ENCODE assay signal across 8 mouse cellular contexts in genomic region chr3:95588604-95589086, GRCm38 (mm10). TPM values are rescaled to one million over a fixed set of nuclear protein-coding genes. Genes with fewer than 3 reads are reported as not detected.
A peak's percentile ranks its signal among the peaks of the same experiment; 100 is the strongest.
DNase-seq lines count a peak whose midpoint lies in the region; ATAC-seq lines count a peak whose summit lies in the region.

Gene Golph3l, plus strand, starts transcription at chr3:95588934.

- H3K9me3 ChIP-seq in hindbrain, embryonic 14.5 days (ENCODE audit: control insufficient read depth, low read length): no peaks in the 10 kb centered on the region

- H3K4me3 ChIP-seq in hindbrain, embryonic 14.5 days (replicated peaks; ENCODE audit: low read length): peak within 1 kb of the TSS; percentile 63

- peak within 1 kb of the TSS; percentile 62 for H3K27ac ChIP-seq in hindbrain, embryonic 14.5 days

- H3K4me2 ChIP-seq in hindbrain, embryonic 14.5 days (replicated peaks): peak within 1 kb of the TSS; percentile 88

- WGBS in hindbrain, embryonic 14.5 days: under 1% methylated on average over 12 of the region's 12 CpGs

- no peaks in the 10 kb centered on the region for H3K27me3 ChIP-seq in hindbrain, embryonic 14.5 days (ENCODE audit: control insufficient read depth, insufficient read depth, low read length)

- peak; percentile 99 for DNase-seq in R1 (ENCODE audit: low read depth, low spot score)
- peak; percentile 93 to 94 for DNase-seq in cerebellum, postnatal 25 days
- DNase-seq in frontal cortex, postnatal 25 days (ENCODE audit: low spot score in 2 of 2): peak; percentile 85 to 93
- peak; percentile 98 for DNase-seq in hindbrain, embryonic 14.5 days (ENCODE audit: low spot score)
- peak; percentile 94 for DNase-seq in layer of hippocampus, postnatal 36 days
- peak; percentile 99 for DNase-seq in lung, postnatal 36 days
- DNase-seq in retina, postnatal 1 day: peak; percentile 99
- DNase-seq in urinary bladder, adult 18-20 months (ENCODE audit: low spot score in 2 of 2): peak; percentile 76 to 94

- peak; percentile 100 for ATAC-seq in hindbrain, embryonic 14.5 days (ENCODE audit: low FRiP score)

- H3K4me1 ChIP-seq in hindbrain, embryonic 14.5 days (replicated peaks; ENCODE audit: control insufficient read depth, insufficient read depth, low read length): peaks cover 9% of the 10 kb centered on the region; the same call in 1 of the 2 replicates

- peaks cover 21% of the 10 kb centered on the region for H3K36me3 ChIP-seq in hindbrain, embryonic 14.5 days (replicated peaks; ENCODE audit: control insufficient read depth, insufficient read depth)

- peak within 1 kb of the TSS; percentile 63 for H3K9ac ChIP-seq in hindbrain, embryonic 14.5 days

RNA-seq across cellular contexts. Expression of gene Golph3l, which starts in this region (rescaled TPM):
- polyA plus RNA-seq in hindbrain, embryonic 14.5 days (2014; fragmentation: Nextera tagmentation; extraction: Ambion mirVana): 30.9 and 34.6 TPM in 2 replicates
- total RNA-seq in layer of hippocampus, postnatal 36 days (2021): 10 to 100 TPM; 26.3 to 26.4 TPM

Comparison
In these comparisons a context has a peak if more than half of its experiments do, and no peak if none do; other contexts are left out.
1. Peak in every context shown above with its lines: DNase-seq, ATAC-seq, H3K4me3 ChIP-seq and H3K27ac ChIP-seq.